Mouse (Mus musculus) ovary, postnatal 10 days (tissue): ENCODE results near the gene Zscan10.
A peak's percentile ranks its signal among the peaks of the same experiment; 100 is the strongest.

Source experiments
- DNase-seq: peaks from one replicate; pipeline ENCODE4 v3.0.0; 2022; ENCODE audit warnings: low spot score

Zscan10 gene

GRCm38 (mm10) chr17:23651363-23651762, 50.7 kb downstream of the Zscan10 start:
- no peak for DNase-seq

DNA sequence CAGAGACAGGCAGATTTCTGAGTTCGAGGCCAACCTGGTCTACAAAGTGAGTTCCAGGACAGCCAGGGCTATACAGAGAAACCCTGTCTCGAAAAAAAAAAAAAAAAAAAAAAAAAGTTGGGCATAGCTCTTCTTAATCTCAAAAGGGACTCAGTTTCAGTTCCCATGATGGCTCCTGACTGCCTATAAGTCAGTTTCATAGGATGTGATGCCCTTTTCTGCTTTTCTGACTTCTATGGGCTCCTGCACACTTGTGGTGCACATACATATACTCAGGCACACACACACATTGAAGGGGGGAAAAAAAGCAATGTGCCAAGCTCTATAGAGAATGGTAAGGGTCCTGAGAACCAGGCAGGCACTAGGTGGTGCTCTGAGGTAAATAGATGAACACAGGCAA, 52.7 kb downstream of the Zscan10 start:
- no peak for DNase-seq

GRCm38 (mm10) chr17:23654001-23654400, 53.3 kb downstream of the Zscan10 start:
- no peak for DNase-seq

- no peak for DNase-seq
Observed at GRCm38 (mm10) chr17:23654410-23654809, 53.8 kb downstream of the Zscan10 start.

DNA sequence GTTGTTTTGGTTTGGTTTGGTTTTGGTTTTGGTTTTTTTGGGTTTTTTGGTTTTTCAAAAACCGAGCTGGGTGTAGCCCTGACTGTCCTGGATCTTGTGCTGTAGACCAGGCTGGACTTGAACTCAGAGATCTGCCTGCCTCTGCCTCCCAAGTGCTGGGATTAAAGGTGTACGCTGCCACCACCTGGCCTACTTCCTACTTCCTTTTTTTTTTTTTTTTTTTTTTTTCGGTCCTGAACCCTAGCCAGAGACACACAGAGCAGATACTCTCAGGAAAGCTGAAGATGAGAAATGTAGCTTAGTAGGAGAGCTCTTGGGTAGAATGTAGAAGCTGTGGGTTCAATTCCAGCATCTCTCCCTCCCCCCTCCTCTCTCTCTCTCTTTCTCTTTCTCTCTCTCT, 57.8 kb downstream of the Zscan10 start:
- no peak for DNase-seq

- peak; percentile 23 for DNase-seq
Observed at GRCm38 (mm10) chr17:23660117-23660875, 59.6 kb downstream of the Zscan10 start, which contains the start of gene Bicdl2. TSS of gene Bicdl2 (plus strand) at chr17:23660506.
